Mouse (Mus musculus): ENCODE data around the gene Acsl1. TPM values are rescaled to one million over a fixed set of nuclear protein-coding genes. Genes with fewer than 3 reads are reported as not detected.

Acsl1 gene
- polyA plus RNA-seq, 1 experiment: 23.0 TPM

GRCm38 (mm10) chr8:46496852-46497251 is 26.0 kb downstream of the Acsl1 start:
- WGBS: 73% methylated on average over 6 of the region's 6 CpGs
- Histone ChIP-seq H3K4me1 (ENCODE audit: control insufficient read depth, insufficient read depth, insufficient read length, low read length) (peaks cover 1% of the 10 kb centered on the region; the same call in 1 of the 2 replicates), H3K27me3 (ENCODE audit: control insufficient read depth, insufficient read depth, low read length) (no peaks in the 10 kb centered on the region), H3K27ac (ENCODE audit: insufficient read depth, low read depth, low read length) (no peak overlapping the region), H3K4me3 (ENCODE audit: low read depth, low read length) (no peak overlapping the region), H3K36me3 (ENCODE audit: control insufficient read depth, insufficient read depth, low read length) (peaks cover 11% of the 10 kb centered on the region; the same call in 1 of the 2 replicates)
- no peak for TF ChIP-seq CTCF (IDR thresholded peaks at IDR 0.05; ENCODE audit: extremely low read depth, insufficient read length, insufficient replicate concordance, low read depth, low read length)
- TF ChIP-seq POLR2A (IDR thresholded peaks at IDR 0.05; ENCODE audit: low read depth, low read length): no peak

GRCm38 (mm10) chr8:46497314-46498011 is 26.6 kb downstream of the Acsl1 start:
- peaks cover 11% of the 10 kb centered on the region; the same call in 1 of the 2 replicates for H3K36me3 ChIP-seq (ENCODE audit: control insufficient read depth, insufficient read depth, low read length)
- H3K4me1 ChIP-seq (ENCODE audit: control insufficient read depth, insufficient read depth, insufficient read length, low read length): peaks cover 1% of the 10 kb centered on the region; the same call in 1 of the 2 replicates
- no peaks in the 10 kb centered on the region for H3K27me3 ChIP-seq (ENCODE audit: control insufficient read depth, insufficient read depth, low read length)
- 77% methylated on average over 15 of the region's 15 CpGs for WGBS
- no peak for TF ChIP-seq POLR2A (IDR thresholded peaks at IDR 0.05; ENCODE audit: low read depth, low read length)
- no peak for TF ChIP-seq CTCF (IDR thresholded peaks at IDR 0.05; ENCODE audit: extremely low read depth, insufficient read length, insufficient replicate concordance, low read depth, low read length)
- 0 out of 2 replicates have a peak overlapping the region, but pooled peaks have one; percentile 4 for H3K27ac ChIP-seq (ENCODE audit: insufficient read depth, low read depth, low read length)
- H3K4me3 ChIP-seq (ENCODE audit: low read depth, low read length): no peak overlapping the region

GRCm38 (mm10) chr8:46499376-46500061 is 28.7 kb downstream of the Acsl1 start:
- Histone ChIP-seq H3K27me3 (ENCODE audit: control insufficient read depth, insufficient read depth, low read length) (no peaks in the 10 kb centered on the region), H3K4me1 (ENCODE audit: control insufficient read depth, insufficient read depth, insufficient read length, low read length) (peaks cover 1% of the 10 kb centered on the region), H3K36me3 (ENCODE audit: control insufficient read depth, insufficient read depth, low read length) (peaks cover 8% of the 10 kb centered on the region; the same call in 1 of the 2 replicates), H3K27ac (ENCODE audit: insufficient read depth, low read depth, low read length) (no peak overlapping the region), H3K4me3 (ENCODE audit: low read depth, low read length) (no peak overlapping the region)
- WGBS: 73% methylated on average over 19 of the region's 19 CpGs
- TF ChIP-seq POLR2A (IDR thresholded peaks at IDR 0.05; ENCODE audit: low read depth, low read length): no peak
- TF ChIP-seq CTCF (IDR thresholded peaks at IDR 0.05; ENCODE audit: extremely low read depth, insufficient read length, insufficient replicate concordance, low read depth, low read length): no peak

- TF ChIP-seq CTCF (IDR thresholded peaks at IDR 0.05; ENCODE audit: extremely low read depth, insufficient read length, insufficient replicate concordance, low read depth, low read length): 0 out of 2 replicates have a peak, but pooled peaks have one; percentile 7
- TF ChIP-seq POLR2A (IDR thresholded peaks at IDR 0.05; ENCODE audit: low read depth, low read length): no peak
- 39% methylated on average over 19 of the region's 19 CpGs for WGBS
- Histone ChIP-seq H3K36me3 (ENCODE audit: control insufficient read depth, insufficient read depth, low read length) (peaks cover 6% of the 10 kb centered on the region; the same call in 1 of the 2 replicates), H3K4me1 (ENCODE audit: control insufficient read depth, insufficient read depth, insufficient read length, low read length) (peaks cover 1% of the 10 kb centered on the region), H3K27me3 (ENCODE audit: control insufficient read depth, insufficient read depth, low read length) (no peaks in the 10 kb centered on the region), H3K27ac (ENCODE audit: insufficient read depth, low read depth, low read length) (no peak overlapping the region), H3K4me3 (ENCODE audit: low read depth, low read length) (peak overlapping the region; percentile 69)
Measured at GRCm38 (mm10) chr8:46502333-46503071, 31.7 kb downstream of the Acsl1 start.

DNA sequence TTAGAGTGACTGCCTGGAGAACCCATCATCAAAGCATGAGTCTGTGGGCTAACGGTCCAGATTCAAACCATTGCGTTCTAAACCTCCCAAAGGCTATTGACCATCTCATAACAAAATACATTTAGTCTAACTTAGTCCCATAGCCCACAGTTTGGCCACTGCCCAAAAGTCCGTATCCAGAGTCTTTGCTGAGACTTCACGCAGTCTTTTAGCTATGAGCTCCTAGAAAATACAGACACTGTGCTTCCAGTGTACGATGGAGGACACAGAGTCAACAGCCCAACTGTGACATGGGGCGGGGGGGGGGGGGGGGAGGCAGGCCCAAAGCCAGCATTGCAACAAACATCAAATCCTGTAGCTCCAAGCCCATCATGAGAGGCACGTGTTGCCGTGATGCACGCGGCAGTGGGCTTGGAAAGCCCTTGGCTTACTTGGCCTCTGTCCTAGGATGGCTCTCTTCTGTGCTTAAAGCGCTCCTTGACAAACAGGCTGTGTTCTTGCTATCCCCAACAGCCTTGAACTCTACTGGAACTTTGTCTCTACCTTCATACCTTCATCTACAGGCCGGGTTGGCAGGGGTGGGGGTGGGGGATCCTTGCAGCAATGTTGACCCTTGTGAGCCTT is 32.3 kb downstream of the Acsl1 start:
- TF ChIP-seq POLR2A (IDR thresholded peaks at IDR 0.05; ENCODE audit: low read depth, low read length): no peak
- TF ChIP-seq CTCF (IDR thresholded peaks at IDR 0.05; ENCODE audit: extremely low read depth, insufficient read length, insufficient replicate concordance, low read depth, low read length): no peak
- 76% methylated on average over 12 of the region's 12 CpGs for WGBS
- no peak overlapping the region for H3K27ac ChIP-seq (ENCODE audit: insufficient read depth, low read depth, low read length)
- peaks cover 1% of the 10 kb centered on the region for H3K4me1 ChIP-seq (ENCODE audit: control insufficient read depth, insufficient read depth, insufficient read length, low read length)
- peak overlapping the region; percentile 69; the same call in 1 of the 2 replicates for H3K4me3 ChIP-seq (ENCODE audit: low read depth, low read length)
- H3K36me3 ChIP-seq (ENCODE audit: control insufficient read depth, insufficient read depth, low read length): peaks cover 7% of the 10 kb centered on the region; the same call in 1 of the 2 replicates
- H3K27me3 ChIP-seq (ENCODE audit: control insufficient read depth, insufficient read depth, low read length): no peaks in the 10 kb centered on the region

DNA sequence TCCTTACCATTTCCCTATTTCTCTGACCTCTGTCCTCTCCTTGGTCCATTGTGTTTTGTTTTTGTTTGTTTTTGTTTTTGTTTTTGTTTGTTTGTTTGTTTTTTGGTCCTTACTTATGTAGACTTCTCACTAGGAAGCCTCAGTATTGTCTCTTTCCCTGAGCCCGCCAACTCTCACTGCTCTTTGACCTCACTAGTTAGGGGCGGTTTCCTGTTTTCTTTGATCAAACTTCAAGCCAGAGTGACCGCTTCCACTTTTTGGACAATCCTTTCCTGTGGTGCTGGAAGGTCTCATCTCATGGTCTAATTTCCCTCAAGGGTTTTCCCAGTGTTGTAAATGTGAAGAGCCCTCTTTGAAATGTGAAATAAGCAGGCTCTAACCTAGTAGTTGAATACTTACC is 33.4 kb downstream of the Acsl1 start:
- Histone ChIP-seq H3K27me3 (ENCODE audit: control insufficient read depth, insufficient read depth, low read length) (no peaks in the 10 kb centered on the region), H3K27ac (ENCODE audit: insufficient read depth, low read depth, low read length) (no peak overlapping the region), H3K4me1 (ENCODE audit: control insufficient read depth, insufficient read depth, insufficient read length, low read length) (peaks cover 1% of the 10 kb centered on the region), H3K4me3 (ENCODE audit: low read depth, low read length) (no peak overlapping the region), H3K36me3 (ENCODE audit: control insufficient read depth, insufficient read depth, low read length) (peaks cover 16% of the 10 kb centered on the region)
- TF ChIP-seq CTCF (IDR thresholded peaks at IDR 0.05; ENCODE audit: extremely low read depth, insufficient read length, insufficient replicate concordance, low read depth, low read length): no peak
- no peak for TF ChIP-seq POLR2A (IDR thresholded peaks at IDR 0.05; ENCODE audit: low read depth, low read length)
- WGBS: 77% methylated on average over 3 of the region's 3 CpGs
